Mouse (Mus musculus): ENCODE data around the gene Ppip5k2. TPM values are rescaled to one million over a fixed set of nuclear protein-coding genes. Genes with fewer than 3 reads are reported as not detected.
A peak's percentile ranks its signal among the peaks of the same experiment; 100 is the strongest.
"Not testable (repeated sequence)": the region's sequence is repeated elsewhere in the genome, so short reads cannot be mapped to it uniquely, and the experiment has no call there.

Gene Ppip5k2
- polyA plus RNA-seq (2015; fragmentation: Nextera tagmentation; extraction: Ambion mirVana) = 17.3 and 17.9 TPM in 2 replicates

- peak; percentile 96 for DNase-seq (ENCODE audit: low spot score)
Observed at GRCm38 (mm10) chr1:97769904-97770753, at the start of gene Ppip5k2, which contains the start of gene Gin1. Gene Ppip5k2, minus strand, starts transcription at chr1:97770411. Gene Gin1, plus strand, starts transcription at chr1:97770172.

DNA sequence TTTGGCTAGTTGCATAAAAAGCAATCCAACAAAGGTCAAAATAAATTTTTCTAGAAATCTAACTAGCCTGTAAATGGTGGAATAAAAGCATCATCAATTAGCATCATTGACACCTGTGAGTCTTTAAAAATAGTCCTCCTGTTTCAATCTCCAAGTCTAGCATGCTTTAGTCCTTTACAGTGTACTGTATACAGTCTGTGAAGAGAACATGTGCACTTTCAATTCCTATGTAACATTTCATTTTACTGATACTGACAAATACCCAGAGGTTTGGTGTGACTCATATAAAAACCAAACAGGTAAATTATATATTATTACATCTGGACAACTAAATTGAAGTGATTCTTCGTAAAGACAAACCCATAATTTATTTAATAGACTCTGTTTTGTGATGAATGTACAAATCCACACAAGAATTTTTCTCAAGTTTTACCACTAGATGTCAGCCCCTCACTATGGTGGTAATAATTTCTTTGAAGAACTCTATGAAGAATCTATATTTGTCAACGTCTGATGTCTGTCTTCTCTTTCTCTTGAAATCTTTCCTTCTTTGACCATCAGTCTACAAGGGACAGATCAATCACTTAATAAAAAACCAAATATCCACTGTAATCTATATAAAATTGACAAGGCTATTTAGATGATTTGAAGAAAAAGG is 39.2 kb upstream of the Ppip5k2 start:
- DNase-seq (ENCODE audit: low spot score) = peak; percentile 22

DNA sequence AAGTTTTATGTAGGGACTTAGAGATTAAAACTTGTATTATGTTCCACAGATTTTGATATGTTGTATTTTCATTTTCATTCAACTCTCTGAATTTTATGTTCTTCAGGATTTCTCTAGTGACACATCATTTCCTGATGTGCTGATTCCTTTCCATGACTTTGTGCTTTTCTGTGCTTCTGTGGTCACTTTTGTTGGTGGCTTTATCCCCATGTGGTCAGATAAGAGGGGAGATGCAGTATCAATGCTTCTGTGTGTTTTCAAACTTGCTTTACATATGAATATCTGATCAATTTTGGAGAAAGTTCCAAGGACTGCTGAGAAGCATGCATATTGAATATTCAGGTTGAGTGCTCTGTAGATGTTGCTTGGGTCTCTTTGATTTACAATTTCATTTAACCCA is 34.3 kb upstream of the Ppip5k2 start:
- DNase-seq (ENCODE audit: low spot score) = no peak

- DNase-seq (ENCODE audit: low spot score) = peak; percentile 33
Observed at GRCm38 (mm10) chr1:97802207-97802902, 32.1 kb upstream of the Ppip5k2 start.

DNA sequence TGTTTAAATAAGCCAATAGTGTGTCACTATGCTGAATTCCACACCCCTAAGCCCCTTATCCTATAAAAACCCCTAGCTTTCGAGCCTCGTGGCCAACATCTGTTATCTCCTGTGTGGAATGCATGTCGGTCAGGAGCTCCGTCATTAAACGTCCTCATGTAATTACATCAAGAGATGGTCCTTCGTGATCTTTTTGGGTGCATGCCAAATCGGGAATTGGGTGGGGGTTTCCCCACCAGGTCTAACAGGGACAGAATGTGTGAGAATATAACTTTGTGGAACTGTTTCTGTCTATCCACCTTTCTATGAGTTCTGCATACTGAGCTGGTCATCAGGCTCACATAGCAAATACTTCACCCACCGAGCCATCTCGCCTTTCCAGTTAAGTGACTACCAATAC is 25.7 kb upstream of the Ppip5k2 start:
- DNase-seq (ENCODE audit: low spot score) = no peak

DNA sequence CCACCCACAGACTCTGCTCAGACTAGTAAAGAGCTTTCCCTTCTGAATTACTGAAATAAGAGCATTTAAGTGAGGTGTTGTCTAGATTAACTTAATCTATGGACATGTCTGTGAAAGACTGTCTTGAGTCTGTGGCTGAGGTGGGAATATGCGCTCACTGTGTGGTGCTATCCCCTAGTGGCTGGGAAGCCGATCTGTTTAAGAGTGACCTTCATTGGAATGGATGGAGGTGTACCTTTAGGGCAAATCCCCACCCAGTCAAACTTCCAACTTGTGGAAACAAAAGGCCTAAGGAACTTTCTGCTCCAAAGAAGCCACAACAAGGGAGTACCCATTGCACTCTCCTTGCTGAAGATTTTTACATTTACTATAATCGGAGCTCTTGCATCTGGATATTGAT is 23.9 kb upstream of the Ppip5k2 start:
- no peak for DNase-seq (ENCODE audit: low spot score)

GRCm38 (mm10) chr1:97788490-97788889 is 18.3 kb upstream of the Ppip5k2 start:
- DNase-seq (ENCODE audit: low spot score) = no peak

DNA sequence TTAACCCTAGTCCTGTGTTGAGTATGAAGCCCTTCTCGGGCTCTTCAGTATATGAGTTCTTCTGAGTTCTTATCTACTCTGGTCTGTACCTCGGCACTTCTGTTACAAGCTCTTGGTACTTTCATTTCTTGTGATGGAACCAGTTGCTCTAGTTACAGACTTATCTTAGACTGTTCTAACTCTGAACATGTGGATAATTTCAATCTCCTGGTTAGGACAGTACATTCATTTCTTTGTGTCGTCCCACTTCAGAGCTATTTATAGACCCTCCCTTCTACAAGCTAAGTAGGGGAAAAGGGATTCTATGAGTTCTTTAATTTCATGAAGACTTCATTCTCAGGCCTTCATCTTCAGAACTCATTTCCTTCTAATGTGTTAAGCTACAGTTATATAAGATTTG is 17.5 kb upstream of the Ppip5k2 start:
- DNase-seq (ENCODE audit: low spot score) = no peak

DNA sequence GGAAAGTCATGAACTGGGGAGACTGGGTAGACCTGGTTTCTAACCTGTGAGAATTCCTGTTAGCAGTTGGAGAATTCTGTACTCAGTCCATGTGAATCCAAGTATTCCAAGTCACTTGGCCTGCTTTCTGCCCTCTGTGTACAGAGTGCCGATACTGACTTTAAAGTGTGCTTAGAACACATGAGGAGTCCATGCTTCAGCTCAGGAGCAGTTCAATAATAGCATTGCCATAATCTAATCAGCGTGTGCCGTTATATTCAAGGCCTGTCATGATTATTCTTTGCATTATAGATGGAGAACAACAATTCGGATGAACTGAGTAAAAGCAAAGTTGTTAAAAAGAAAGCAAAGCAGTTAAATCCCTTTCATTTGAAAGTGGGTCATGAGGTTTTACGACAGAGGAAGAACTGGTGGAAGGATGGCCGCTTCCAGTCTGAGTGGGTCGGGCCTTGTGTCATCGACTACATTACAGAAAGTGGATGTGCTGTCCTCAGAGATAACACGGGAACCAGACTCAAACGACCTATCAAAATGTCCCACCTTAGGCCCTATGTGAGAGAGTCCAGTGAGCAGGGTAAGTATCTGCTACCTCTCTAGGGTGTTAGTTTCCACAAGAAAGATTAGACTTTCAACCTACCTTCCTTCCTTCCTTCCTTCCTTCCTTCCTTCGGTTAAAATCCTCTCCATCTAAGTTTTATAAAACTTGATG is 15.6 kb upstream of the Ppip5k2 start:
- DNase-seq (ENCODE audit: low spot score) = no peak

DNA sequence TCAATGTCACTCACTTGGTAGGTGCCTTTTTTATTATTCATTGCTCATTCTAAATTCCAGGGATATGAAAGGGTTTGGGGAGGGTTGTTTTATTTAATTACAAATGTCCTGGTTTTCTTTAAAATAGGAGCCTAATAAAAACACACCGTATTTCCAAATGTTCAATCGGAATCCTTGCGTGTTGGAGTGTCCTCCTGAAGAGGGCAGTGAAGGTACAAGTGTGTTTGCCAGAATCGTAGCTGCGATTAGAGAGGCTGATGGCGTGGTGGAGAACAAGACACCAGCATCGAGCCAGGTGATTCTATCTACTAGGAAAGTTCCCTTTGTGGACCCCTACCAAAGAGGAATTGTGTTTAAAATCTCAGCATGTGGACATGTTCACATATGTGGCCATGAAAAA is 14.7 kb upstream of the Ppip5k2 start:
- DNase-seq (ENCODE audit: low spot score) = no peak

DNA sequence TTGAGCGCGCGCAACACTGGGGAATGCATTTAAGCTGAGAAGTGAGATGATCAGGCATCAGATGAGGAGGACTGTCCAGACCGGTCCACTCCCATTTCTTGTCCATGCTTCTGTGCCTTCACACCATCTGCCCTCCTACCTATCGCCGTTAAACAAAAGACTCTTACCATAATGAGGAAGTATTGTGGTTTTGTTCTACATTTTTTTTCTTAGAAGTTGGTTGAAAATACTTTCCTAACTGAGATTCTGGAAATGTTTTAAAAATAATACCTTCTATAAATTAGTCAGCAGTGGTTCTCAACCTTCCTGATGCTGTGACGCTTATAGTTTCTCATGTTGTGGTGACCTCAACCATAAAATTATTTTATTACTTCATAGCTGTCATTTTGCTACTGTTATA is 11.5 kb upstream of the Ppip5k2 start:
- DNase-seq (ENCODE audit: low spot score) = no peak

DNA sequence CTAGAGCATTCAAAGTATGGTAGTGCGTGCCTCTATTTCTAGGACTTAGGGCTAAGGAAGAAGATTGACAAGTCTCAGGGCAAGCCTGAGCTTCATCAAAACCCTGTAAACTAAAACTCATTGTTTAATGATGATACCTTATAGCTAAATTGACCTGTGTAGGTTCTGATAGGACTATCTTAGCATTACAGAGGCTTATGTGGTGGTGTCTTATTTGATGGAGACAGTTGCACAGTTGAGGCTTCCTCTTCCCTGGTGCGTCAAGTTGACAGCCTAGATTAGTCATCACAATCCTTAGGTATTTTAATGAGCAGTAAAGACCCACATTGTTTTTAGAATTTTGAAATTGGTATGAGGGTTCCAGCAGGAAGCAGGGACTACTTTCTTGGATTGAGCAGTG is 3.8 kb upstream of the Ppip5k2 start:
- DNase-seq (ENCODE audit: low spot score) = no peak

DNA sequence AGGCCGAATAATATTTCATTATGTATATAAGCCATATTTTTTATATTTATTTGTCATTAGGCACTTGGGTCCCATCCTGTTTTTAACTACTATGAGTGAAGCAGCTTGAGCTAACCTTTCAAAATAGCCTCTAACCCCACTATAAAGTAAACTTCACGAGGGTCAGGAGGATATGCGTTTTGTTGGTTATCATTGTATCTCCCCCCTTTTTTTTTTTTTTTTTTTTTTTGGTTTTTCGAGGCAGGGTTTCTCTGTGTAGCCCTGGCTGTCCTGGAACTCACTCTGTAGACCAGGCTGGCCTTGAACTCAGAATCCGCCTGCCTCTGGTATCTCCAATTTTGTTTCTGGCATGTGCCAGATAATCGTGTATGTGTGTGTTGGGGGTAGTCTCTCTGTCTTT is 3.2 kb upstream of the Ppip5k2 start:
- DNase-seq (ENCODE audit: low spot score) = no peak

GRCm38 (mm10) chr1:97771727-97772126 is 1.5 kb upstream of the Ppip5k2 start:
- DNase-seq (ENCODE audit: low spot score) = no peak

GRCm38 (mm10) chr1:97771118-97771517 is 907 bp upstream of the Ppip5k2 start:
- no peak for DNase-seq (ENCODE audit: low spot score)

- peak; percentile 49 for DNase-seq (ENCODE audit: low spot score)
Observed at GRCm38 (mm10) chr1:97769294-97769903, 812 bp downstream of the Ppip5k2 start.

DNA sequence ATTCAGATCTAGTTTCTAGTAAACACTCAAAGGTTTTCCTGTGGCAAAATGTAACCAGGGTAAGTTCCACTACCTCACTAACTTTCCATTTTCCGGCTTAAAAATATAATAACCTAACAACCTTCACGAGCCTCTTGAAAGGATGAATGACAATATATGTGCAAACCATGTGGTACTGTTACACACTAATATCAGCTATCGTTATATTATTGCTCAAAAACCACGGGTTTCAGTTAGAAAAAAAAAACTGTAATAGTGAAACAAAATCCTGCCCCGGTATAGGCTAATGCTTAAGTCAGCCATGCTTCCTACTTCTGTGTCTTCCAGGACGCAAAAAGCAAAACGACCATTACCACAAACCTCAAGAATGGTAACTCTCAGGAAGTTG is 1.3 kb downstream of the Ppip5k2 start:
- DNase-seq (ENCODE audit: low spot score) = no peak

- DNase-seq (ENCODE audit: low spot score) = peak; percentile 16
Observed at GRCm38 (mm10) chr1:97768089-97768488, 2.1 kb downstream of the Ppip5k2 start.

GRCm38 (mm10) chr1:97765712-97766111 is 4.5 kb downstream of the Ppip5k2 start:
- not testable (repeated sequence) for DNase-seq (ENCODE audit: low spot score)

DNA sequence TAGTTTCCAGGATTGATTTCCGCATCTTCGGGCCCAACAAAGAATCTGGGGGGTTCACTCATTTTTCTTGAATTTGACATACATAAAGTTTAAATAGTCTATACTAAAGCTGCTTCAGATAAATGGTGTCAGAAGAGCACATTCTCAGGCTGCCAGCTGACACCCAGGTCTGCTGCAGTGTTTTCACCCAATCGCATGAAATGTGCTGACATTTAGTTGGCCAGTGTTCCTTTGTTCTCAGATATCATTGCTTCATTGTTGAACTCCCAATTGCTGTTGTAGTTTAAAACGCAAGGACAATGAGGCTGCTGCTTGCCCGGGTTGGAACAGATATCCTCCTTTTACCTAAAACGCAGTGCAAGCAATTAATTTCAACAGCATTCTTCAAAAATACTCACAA is 8.7 kb downstream of the Ppip5k2 start:
- no peak for DNase-seq (ENCODE audit: low spot score)

- DNase-seq (ENCODE audit: low spot score) = no peak
Observed at GRCm38 (mm10) chr1:97760598-97760997, 9.6 kb downstream of the Ppip5k2 start.
